Mouse (Mus musculus) T-cell, adult 2 months (primary cell): ENCODE measurements around the gene Kazald1.

Source experiments
- DNase-seq: peaks from one replicate; pipeline ENCODE4 v3.0.0; 2022; ENCODE audit warnings: low spot score

Kazald1 gene

DNA sequence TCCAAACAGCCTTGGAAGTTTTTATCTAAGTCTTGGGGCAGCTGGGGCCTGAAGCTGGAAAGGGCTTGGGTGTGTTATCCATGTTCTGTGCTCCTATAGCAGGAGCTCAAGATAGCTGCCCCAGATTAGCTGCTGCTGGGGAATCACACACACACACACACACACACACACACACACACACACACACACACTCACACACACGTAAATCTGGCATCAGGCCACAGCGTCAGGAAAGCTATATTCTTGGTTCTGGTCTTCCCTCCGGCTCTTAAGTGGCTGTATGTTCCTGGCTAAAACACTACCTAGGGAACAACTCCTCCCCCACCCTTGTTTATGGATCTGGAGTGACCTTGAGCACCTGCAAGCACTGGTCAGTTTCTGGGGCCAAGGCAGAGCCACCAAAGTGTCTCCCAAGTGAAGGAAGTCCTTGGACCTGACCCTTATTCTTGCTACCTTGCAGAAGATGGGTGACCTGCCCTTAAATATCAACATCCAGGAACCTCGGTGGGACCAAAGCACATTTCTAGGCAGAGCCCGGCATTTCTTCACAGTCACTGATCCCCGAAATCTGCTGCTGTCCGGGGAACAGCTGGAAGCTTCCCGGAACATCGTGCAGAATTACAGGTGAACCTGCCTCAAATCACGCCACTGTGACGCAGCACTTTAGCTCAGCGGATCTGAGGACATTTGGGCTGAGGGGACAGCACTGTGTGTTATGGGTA, 26.2 kb upstream of the Kazald1 start:
- no peak for DNase-seq

DNA sequence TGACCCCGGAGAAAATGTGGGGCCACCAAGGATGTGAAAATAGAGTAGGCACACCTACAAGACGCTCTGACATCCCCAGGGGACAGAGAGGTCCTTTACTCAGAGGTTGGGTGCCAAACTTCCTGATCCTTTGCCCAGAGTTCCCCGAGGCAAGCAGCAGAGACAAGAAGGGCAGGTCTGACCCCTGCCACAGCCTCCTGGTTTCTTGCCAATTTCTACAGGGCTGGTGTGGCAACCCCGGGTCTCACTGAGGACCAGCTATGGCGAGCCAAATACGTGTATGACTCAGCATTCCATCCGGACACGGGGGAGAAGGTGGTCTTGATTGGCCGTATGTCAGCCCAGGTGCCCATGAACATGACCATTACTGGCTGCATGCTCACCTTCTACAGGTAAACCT, 25.5 kb upstream of the Kazald1 start:
- no peak for DNase-seq

DNA sequence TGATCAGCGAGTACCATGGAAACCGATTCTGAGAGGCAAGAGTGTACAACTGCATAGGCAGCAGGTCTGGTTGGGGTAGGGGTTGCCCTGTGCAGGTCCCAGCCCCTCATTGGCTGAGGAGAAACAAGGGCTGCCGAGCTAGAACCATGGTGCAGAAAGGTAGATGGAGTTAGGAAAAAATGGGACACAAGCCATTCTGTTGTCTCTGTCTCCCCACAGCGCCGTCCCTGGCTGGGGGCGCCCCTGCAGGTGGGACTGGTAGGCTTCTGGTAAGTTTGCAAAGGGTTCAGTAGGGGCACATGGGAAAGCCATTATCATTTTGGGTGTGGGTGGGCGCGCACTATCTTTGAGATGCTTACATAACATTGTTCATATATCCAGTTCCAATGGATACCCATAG, 21.6 kb upstream of the Kazald1 start:
- no peak for DNase-seq

DNA sequence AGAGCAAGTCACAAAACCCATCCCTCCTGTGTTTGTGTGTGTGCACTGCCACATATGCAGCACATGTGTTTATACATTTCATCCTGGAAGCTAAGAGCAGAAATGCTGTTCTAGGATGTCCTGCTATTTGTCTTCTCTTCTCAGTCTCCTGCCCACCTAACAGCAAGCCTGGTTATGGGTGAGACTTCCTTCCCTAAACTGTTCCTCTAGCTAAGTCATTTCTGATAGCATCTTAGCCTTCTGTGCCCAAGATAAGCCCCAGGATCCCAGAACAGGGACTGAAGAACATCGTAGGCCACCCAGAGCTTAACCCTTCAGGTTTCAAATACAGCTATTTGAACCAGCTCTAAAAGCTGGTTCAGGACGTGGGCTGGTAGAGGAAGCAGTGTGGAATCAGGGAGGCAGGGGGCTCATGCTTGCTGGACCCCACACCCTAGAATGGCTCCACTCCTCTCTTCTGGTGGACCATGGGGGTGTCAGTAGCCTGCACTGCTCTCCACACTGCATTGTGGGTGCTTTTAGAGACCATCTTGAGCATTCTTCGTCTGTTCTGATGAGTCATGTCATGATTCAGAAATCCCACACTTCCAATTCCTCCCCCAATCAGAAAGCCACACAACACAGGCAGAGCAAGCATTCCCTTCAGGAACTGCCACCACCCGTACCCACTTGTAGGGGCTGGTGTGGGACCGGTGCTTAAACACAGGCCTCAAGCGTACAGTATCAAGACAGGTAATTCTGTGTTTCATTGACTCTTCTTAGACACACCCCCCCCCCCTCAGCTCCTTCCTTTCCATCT, 19.9 kb upstream of the Kazald1 start:
- no peak for DNase-seq

DNA sequence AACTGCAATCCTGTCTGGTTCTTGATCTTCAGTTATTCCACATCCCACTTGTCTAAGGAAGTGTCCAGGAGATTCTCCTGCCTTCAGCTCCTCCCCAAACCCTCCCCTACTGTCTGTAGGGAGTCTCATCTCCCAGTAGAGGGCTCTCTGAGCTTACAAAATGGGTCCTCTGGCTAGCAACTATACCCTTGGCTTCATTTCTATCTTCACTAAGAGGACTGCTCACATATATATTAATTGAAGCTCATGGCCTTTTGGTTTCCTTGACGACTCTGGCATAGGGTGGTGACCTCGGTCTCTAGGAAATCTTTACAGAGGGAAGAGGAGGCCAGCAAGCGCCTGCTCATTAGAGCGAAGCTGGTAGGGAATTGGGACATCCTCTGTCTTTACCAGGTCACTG, 18.7 kb upstream of the Kazald1 start:
- no peak for DNase-seq

DNA sequence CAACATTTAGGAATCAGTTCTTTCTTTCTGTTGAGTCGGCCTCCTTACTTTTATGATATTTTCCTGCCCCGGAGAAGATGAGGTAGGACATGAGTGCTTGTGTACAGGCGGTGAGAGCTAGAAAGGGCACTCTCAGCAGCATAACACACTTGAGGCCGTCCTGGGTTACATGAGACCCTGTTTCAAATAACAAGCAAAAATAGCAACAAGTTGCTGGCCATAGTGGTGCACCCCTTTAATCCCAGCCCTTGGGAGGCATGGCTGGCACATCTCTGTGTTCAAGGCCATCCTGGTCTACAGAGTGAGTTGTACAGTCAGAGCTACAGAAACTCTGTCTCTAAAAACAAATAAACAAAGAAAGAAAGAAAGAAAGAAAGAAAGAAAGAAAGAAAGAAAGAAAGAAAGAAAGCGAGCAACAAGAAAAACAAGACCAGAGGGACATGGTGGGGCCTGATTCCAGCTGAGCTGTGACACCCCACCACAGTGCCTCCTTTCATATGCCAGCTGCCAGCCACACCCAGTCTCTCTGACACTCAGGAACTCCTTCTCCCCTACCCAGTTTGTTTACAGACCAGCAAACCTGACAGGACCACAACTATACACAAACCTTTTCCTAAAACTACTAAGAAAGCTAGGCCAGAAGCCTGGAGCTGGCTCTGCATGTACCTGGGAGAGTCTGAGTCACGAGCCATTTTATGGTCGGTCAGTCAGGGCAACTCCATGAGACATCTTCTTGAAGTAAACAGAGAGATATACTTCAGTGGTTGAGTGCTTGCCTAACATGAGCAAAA, 17.9 kb upstream of the Kazald1 start:
- no peak for DNase-seq

DNA sequence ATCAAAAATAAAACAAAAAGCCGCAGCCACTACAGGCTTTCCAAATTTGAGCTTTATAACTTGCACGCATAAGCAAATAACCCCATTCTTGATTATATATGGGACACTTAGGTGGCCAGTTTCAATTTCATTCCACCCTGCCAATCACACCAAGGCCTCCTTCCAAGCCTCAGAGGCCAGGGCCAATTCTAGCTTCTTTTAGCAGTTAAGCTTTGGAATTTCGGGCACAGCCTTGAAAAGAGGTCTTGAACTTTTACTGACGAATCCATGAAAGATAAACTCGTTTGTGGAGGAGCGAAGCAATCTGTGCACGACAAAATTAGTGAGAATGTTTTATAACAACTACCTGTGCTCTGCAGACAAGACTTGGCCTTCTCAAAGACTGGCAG, 17.3 kb upstream of the Kazald1 start:
- no peak for DNase-seq

DNA sequence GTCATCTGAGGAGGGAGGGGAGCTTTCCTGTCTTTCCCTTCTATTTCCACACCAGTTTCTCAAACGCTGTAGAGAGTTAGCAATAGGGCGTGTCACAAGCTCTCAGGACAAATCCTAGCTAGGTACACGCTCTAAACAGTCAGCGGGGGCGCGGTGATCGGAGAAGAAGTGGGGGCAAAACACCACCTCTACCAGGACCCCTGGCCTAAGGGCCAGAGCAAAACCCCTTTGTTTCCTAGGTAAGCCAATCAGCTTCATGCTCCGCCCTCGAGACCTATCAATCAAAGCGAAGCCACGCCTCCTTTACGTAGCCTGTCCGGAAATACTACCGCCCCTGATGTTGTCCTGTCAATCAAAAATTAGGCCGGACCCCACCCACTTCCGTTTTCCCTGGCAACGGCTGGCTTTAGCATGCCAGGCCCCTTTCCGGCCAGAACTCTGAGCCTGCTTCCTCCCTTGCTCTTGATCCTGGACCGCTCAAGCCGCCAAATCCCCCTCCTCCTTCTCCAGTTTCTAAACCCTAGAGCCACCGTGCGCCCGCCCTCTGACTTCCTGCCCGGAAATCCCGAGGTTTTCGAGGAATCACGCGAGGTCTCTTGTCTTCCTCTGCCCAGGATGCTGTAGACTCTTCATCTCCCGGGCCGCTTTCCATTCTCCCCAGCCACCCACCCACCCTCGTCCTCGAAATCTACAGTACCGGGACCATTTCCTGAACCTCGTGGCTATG, 16.8 kb upstream of the Kazald1 start:
- DNase-seq = peak; percentile 87

DNA sequence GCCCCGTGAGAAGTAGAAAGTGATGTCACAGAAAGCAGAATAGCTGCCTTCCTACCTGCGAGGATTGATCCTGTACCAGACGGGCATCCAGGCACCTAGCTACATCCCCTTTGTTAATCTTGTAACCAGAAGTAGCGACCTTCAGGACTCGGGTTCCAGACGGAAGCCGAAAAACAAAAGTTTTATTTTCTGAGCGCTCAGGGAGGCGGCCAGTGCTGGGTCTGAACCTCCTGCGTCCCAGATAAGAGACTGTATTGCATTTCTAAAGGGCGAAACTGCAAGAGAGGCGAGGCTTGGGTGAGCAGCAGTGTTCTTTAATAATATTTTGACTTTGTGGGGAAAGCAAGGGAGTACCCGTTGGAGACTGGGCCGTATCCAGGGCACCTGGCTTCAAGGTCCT, 16.2 kb upstream of the Kazald1 start:
- no peak for DNase-seq

DNA sequence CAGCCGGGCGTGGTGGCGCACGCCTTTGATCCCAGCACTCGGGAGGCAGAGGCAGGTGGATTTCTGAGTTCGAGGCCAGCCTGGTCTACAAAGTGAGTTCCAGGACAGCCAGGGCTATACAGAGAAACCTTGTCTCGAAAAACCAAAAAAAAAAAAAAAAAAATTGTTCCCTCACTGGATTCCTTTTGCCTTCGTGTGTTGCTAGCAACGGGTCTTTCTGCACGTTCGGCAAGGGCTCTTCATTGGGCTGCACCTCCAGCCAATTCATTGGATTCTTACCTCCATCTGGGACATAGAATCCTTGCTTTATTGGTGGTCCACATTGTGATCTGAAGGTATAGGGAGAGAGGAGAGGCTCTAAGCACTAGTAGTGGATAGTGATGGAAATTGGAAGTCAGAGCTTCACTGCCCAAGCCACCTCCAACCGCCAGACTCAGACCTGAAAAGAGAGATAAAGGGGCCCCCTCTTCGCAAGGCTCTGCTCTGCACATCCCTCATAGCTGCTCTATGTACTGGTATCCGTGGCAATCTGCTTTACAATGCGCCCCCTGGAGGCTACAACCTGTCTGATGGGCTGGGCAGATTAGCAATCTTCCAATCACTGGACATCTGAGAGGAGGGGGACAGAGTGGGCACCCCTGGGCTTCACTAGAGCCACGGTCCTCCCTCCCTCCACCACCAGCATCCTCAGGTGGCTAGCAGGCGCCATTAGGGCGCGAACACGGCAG, 11.3 kb upstream of the Kazald1 start:
- peak; percentile 58 for DNase-seq

DNA sequence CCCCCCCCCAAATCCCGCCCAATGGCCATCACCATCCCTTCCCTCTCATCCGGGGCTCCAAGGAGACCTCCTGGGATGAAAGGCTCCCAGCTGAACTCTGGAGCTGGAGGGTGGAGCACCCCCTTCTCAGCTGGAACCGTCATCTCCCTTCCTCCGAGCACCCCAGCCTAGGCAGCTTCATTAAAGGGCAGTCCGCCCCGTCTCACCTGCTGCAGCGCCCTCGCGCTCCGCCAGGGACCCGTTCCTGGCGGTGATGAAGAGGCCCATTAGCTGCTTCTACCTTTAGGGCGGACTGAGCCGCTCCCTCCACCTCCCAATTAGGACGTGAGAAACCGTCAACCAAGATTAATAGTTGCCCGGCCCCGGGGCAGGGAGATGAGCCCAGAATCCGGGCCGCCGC, 9.8 kb upstream of the Kazald1 start:
- no peak for DNase-seq

DNA sequence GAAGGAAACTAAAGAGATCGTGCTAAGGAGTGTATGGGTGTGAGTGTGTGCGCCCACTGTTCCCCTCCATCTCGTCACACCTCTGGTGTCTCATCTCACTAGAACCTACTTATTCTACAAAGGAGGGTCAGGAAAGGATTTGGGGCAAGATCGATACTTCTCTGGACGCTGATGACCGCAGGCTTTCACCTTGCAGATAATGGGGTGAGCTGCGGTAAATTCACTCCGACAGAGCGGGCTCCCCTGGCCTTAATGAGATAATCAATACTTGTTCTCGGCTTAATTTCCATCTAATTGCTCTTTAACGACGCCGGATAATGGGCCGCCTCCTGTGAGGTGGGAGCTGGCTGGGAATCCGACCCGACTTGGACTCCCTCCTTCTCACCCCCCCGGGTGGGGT, 7.9 kb upstream of the Kazald1 start:
- DNase-seq = no peak

DNA sequence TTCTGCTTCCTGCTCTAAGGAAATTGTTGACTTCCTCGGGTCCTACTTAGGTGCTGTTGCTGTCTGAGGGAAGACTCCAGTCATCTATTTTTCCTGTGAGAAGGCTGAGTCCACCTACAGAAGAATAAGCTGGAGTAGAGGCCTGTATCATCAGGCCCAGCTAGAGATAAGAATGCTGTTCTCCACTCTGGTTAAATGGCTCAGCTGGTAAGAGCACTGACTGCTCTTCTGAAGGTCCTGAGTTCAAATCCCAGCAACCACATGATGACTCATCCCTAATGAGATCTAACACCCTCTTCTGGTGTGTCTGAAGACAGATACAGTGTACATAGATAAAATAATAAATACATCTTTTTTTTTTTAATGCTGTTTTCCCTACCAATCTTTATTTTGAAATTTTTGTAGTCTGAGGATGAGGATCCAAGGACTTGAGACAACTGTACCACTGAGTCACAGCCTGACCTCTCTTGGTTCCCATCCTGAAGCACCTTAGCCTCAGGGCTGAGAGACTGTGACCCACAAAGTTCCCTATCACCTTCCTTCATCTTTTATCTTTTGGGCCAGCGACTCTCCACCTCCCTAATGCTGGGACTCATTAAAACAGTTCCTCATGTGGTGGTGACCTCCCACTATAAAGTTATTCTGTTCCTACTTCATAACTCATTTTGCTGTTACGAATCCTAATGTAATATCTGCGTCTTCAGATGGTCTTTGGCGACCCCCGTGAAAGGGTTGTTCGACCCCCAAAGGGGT, 7.1 kb upstream of the Kazald1 start:
- no peak for DNase-seq

DNA sequence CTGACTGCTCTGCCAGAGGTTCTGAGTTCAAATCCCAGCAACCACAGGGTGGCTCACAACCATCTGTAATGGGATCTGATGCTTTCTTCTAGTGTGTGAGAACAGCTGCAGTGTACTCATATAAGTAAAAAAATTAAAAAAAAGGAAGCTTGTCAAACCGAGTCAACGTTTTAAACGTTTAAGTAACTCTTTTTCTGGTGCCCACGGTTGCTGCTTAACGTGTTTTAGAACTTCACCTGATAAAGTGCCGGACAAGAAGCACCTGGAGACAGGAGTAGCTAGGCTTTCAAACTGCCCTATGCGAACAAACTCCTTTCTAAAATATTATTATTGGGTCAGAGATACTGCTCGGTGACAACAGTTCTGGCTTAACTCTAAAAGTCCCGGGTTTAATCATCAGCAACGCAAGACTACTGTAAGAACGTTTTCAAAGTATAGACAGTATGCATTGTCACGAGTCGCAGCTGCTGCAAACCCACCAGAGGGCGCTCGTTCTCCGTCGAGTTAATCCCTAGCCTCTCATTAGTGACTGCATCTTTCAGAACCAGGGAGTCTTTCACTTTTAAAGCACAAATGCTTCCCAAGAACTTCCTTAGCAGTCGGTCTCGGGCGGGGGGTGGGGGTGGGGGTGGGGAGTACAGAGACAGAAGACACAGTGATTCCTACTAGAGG, 1.0 kb upstream of the Kazald1 start:
- peak; percentile 81 for DNase-seq

DNA sequence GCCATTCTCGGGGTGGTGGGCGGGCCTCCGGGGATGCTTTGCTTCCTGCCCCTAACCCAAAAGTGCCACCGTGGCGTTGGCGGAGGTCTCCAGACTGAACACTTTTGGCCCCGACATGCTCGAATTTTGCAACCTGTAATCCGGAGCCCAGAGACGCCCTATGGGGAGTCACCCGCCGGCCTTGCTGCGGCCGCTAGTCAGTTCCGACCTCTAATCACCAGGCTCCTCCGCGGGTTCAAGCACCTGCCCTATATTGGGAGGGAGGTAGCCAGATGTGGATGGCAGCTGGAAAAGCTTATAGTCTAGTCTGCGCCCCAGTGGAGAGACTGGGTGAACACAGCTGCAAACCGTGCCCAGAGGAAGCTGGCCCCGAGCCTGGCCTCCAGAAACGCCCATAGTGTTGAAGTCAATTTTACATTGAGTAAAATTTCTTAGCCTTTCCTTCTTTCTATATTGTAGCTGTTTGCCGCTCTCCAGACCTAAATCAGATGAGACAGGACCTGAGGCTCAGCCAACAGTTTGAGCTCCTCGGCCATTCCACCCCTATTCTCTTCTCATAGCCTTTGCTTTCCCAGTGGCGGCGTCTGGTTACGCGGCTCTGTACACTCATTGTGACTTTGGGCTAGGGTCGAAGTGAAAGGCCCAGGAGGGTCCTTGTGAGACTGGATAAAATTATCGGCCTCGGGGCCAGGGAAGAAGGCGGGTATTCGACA, 438 bp downstream of the Kazald1 start:
- no peak for DNase-seq

DNA sequence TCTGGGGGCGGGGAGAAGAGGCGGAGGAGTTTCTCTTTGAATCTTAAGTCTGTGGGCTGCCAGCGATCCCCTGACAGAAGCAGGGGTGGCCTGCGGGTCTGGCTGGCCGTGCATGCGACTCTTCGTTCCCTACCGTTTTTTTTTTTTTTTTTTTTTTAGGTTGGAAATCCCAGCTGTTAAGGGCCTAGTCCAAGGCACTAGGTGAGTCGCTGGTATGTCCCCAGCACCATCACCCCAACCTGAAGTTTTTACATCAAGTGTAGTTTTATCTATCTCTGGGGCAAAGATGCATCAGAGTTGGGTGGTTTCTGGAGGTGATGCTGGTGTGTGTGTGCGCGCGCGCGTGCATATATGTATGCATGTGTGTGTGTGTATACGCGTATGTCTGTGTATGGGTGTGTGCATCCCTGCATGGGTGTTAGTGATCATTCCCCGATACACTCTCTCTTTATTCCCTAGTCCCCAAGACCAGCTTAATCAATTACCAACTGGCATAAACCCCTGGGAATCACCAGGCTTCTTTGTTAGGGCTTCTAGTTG, 1.1 kb downstream of the Kazald1 start:
- DNase-seq = no peak

DNA sequence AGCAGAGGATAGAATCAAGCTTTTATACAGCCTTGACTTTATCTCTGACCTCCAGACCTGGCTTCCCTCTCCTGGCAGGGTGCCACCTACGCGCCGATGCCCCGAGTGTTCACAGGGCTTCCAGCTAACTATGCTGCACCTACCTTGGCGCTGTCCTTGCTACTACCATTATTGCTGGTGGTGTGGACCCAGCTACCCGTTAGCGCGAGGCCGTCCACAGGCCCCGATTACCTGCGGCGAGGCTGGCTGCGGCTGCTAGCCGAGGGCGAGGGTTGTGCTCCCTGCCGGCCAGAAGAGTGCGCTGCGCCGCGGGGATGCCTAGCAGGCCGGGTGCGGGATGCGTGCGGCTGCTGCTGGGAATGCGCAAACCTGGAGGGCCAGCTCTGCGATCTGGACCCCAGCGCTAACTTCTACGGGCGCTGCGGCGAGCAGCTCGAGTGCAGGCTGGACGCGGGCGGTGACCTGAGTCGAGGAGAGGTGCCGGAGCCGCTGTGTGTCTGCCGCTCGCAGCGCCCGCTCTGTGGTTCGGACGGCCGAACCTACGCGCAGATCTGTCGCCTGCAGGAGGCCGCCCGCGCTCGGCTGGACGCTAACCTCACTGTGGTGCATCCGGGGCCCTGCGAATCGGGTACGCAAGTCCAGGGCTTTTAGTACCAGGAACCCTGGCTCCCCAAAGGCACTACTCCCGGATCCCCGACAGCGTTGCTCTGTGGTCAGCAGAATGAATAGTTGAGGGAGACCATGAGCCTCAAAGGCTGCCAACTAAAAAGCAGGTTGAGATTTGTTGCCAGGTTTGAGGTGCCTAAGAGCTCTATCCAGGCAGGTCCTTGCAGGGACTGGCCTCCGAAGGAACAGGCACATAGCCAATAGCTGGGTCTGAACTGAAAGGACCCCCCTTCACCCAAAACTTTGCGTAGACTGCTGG, 1.8 kb downstream of the Kazald1 start:
- peak; percentile 27 for DNase-seq
